Mouse (Mus musculus) MEL (cell line): Measurements from ENCODE around the gene Dlec1. TPM values are rescaled to one million over a fixed set of nuclear protein-coding genes. Genes with fewer than 3 reads are reported as not detected.

ENCODE experiments used
- DNase-seq: peaks from one replicate; pipeline ENCODE4 v3.0.0; 2011; ENCODE audit warnings: low read depth, low spot score
- H3K27ac ChIP-seq: 2 replicates; pipeline ENCODE4 v1.5.1; 2012; ENCODE audit warnings: low read depth, mild to moderate bottlenecking, control low read depth, low read length, moderate library complexity; ENCODE audit not compliant: control insufficient read depth
- H3K27me3 ChIP-seq, 2 experiments: fragments of 150-350 bp in 1 of 2; sonication (generic) in 1 of 2; 2 replicates each; pipeline ENCODE4 v1.6.1; 2012; ENCODE audit warnings: low read length in 2 of 2, mild to moderate bottlenecking in 2 of 2, improper control_type of control experiment in 1 of 2, moderate library complexity in 1 of 2; ENCODE audit not compliant: insufficient read depth in 2 of 2, control insufficient read depth in 1 of 2
- H3K36me3 ChIP-seq, 2 experiments: 2 replicates each; pipeline ENCODE4 v1.6.1; 2012 to 2014; ENCODE audit warnings: low read length in 2 of 2, improper control_type of control experiment in 1 of 2, inconsistent platforms in 1 of 2, mild to moderate bottlenecking in 1 of 2; ENCODE audit not compliant: insufficient read depth in 2 of 2, control insufficient read depth in 1 of 2
- H3K4me1 ChIP-seq, 2 experiments: fragments of 150-350 bp in 1 of 2; sonication (generic) in 1 of 2; 2 replicates each; pipeline ENCODE4 v1.6.1; 2012; ENCODE audit warnings: low read length in 2 of 2, improper control_type of control experiment in 1 of 2, mild to moderate bottlenecking in 1 of 2; ENCODE audit not compliant: insufficient read depth in 2 of 2, control insufficient read depth in 1 of 2
- H3K4me3 ChIP-seq, 2 experiments: fragments of 150-350 bp in 1 of 2; sonication (generic) in 1 of 2; 2 replicates each; pipeline ENCODE4 v1.5.1; 2012; ENCODE audit warnings: low read depth in 2 of 2, low read length in 2 of 2, mild to moderate bottlenecking in 2 of 2, moderate library complexity in 2 of 2, control low read depth in 1 of 2, improper control_type of control experiment in 1 of 2; ENCODE audit not compliant: control insufficient read depth in 1 of 2, insufficient read depth in 1 of 2
- H3K79me2 ChIP-seq: 2 replicates; pipeline ENCODE4 v1.6.1; 2012; ENCODE audit warnings: mild to moderate bottlenecking, low read length, moderate library complexity; ENCODE audit not compliant: control insufficient read depth, poor library complexity, insufficient read depth
- H3K9ac ChIP-seq: 2 replicates; pipeline ENCODE4 v1.6.1; 2012; ENCODE audit warnings: low read depth, mild to moderate bottlenecking, control low read depth, low read length, moderate library complexity; ENCODE audit not compliant: control insufficient read depth, poor library complexity, severe bottlenecking
- H3K9me3 ChIP-seq: fragments of 150-350 bp; sonication (generic); replicated peaks from 2 replicates; pipeline ENCODE4 v1.6.1; 2012; ENCODE audit warnings: mild to moderate bottlenecking, low read length, improper control_type of control experiment, moderate library complexity; ENCODE audit not compliant: insufficient read depth
- BHLHE40 ChIP-seq: IDR thresholded peaks from 2 replicates; pipeline ENCODE4 v1.6.1; 2012; ENCODE audit warnings: low read depth, mild to moderate bottlenecking, inconsistent platforms, low read length, improper control_type of control experiment, borderline replicate concordance
- CHD1 ChIP-seq: IDR thresholded peaks from 2 replicates; pipeline ENCODE4 v1.6.1; 2012; ENCODE audit warnings: low read depth, mild to moderate bottlenecking, inconsistent platforms, low read length, improper control_type of control experiment
- MEF2A ChIP-seq: IDR thresholded peaks from 2 replicates; pipeline ENCODE4 v1.6.1; 2014; ENCODE audit warnings: low read depth, mild to moderate bottlenecking, inconsistent platforms, low read length, improper control_type of control experiment; ENCODE audit not compliant: poor library complexity, insufficient replicate concordance, severe bottlenecking; ENCODE audit errors: extremely low read depth
- MYB ChIP-seq: IDR thresholded peaks from 2 replicates; pipeline ENCODE4 v1.6.1; 2011; ENCODE audit warnings: mild to moderate bottlenecking, low read depth, low read length, improper control_type of control experiment
- MYC ChIP-seq: IDR thresholded peaks from 2 replicates; pipeline ENCODE4 v1.6.1; 2011; ENCODE audit warnings: low read depth, mild to moderate bottlenecking, low read length, improper control_type of control experiment, moderate library complexity
- NELFE ChIP-seq: IDR thresholded peaks from 2 replicates; pipeline ENCODE4 v1.6.1; 2011; ENCODE audit warnings: low read depth, low read length, improper control_type of control experiment
- NRF1 ChIP-seq: IDR thresholded peaks from 2 replicates; pipeline ENCODE4 v1.6.1; 2014; ENCODE audit warnings: low read depth, mild to moderate bottlenecking, inconsistent platforms, low read length, improper control_type of control experiment, moderate library complexity; ENCODE audit not compliant: poor library complexity, insufficient read depth, severe bottlenecking
- POLR2AphosphoS2 ChIP-seq: IDR thresholded peaks from 2 replicates; pipeline ENCODE4 v1.6.1; 2011; ENCODE audit warnings: low read length, improper control_type of control experiment
- RCOR1 ChIP-seq: IDR thresholded peaks from 2 replicates; pipeline ENCODE4 v1.6.1; 2012; ENCODE audit warnings: low read depth, mild to moderate bottlenecking, inconsistent platforms, low read length, improper control_type of control experiment
- UBTF ChIP-seq: IDR thresholded peaks from 2 replicates; pipeline ENCODE4 v1.6.1; 2012; ENCODE audit warnings: low read depth, mild to moderate bottlenecking, inconsistent platforms, low read length, improper control_type of control experiment, moderate library complexity, borderline replicate concordance; ENCODE audit not compliant: insufficient read depth
- USF1 ChIP-seq: IDR thresholded peaks from 2 replicates; pipeline ENCODE4 v1.6.1; 2014; ENCODE audit warnings: low read depth, mild to moderate bottlenecking, inconsistent platforms, low read length, improper control_type of control experiment, moderate library complexity
- polyA plus RNA-seq, 2 experiments: library from polyadenylated mRNA; stranded (reverse) in 1 of 2; unstranded in 1 of 2; fragments of >175 nt in 1 of 2; fragments of >200 nt in 1 of 2; gene quantifications; 2 replicates each; pipeline versions ENCODE4 v1.2.1 to v1.2.4; 2012; ENCODE audit warnings: low replicate concordance in 2 of 2, low read depth in 1 of 2; ENCODE audit not compliant: insufficient read length in 2 of 2, insufficient read depth in 1 of 2, missing spikeins in 1 of 2
- total RNA-seq: library from RNA; depleted of rRNA; stranded (reverse); fragments of 300-350 nt; gene quantifications from 2 replicates; pipeline ENCODE4 v1.2.3, GENCODE M21; 2012

Gene Dlec1
- total and polyA plus RNA-seq, 3 experiments: 0.22 TPM; not detected in 2

GRCm38 (mm10) chr9:119094462-119095109 is 7.7 kb upstream of the Dlec1 start (continued):
- TF ChIP-seq NRF1: no peak
- TF ChIP-seq CHD1: no peak
- TF ChIP-seq MYC: no peak
- TF ChIP-seq MEF2A: no peak
- TF ChIP-seq NELFE: no peak

- Histone ChIP-seq H3K9ac (no peak overlapping the region), H3K27ac (no peak overlapping the region), H3K4me1 (peaks cover 0 to 8% of the 10 kb centered on the region in 2 experiments; a peak in 1 of 4 replicates), H3K9me3 (no peaks in the 10 kb centered on the region), H3K79me2 (no peaks in the 10 kb centered on the region; the same call in 1 of the 2 replicates), H3K4me3 (no peak overlapping the region), H3K27me3 (peaks cover 4 to 5% of the 10 kb centered on the region in 2 experiments; a peak in 3 of 4 replicates), H3K36me3 (peaks cover 0 to 3% of the 10 kb centered on the region in 2 experiments; a peak in 2 of 4 replicates)
- no peak for TF ChIP-seq POLR2AphosphoS2
- no peak for TF ChIP-seq MYB
- no peak for TF ChIP-seq USF1
- no peak for TF ChIP-seq UBTF
- no peak for TF ChIP-seq RCOR1
- DNase-seq: peak; percentile 40
These were observed 1.9 kb upstream of the Dlec1 start for GRCm38 (mm10) chr9:119100177-119100898.

- Histone ChIP-seq H3K9ac (peak overlapping the region; percentile 50), H3K27ac (no peak overlapping the region), H3K27me3 (peaks cover 2 to 3% of the 10 kb centered on the region in 2 experiments; a peak in 3 of 4 replicates), H3K36me3 (peaks cover 0 to 3% of the 10 kb centered on the region in 2 experiments; a peak in 2 of 4 replicates), H3K9me3 (no peaks in the 10 kb centered on the region), H3K79me2 (no peaks in the 10 kb centered on the region; the same call in 1 of the 2 replicates), H3K4me3 (peak overlapping the region; percentile 75 to 76), H3K4me1 (peaks cover 0 to 8% of the 10 kb centered on the region in 2 experiments; a peak in 1 of 4 replicates)
- no peak for TF ChIP-seq BHLHE40
- DNase-seq: no peak
These were observed 470 bp downstream of the Dlec1 start for GRCm38 (mm10) chr9:119102783-119103113.
